Mouse (Mus musculus) forebrain, embryonic 14.5 days (tissue): ENCODE results near the gene Cenpa. TPM values are rescaled to one million over a fixed set of nuclear protein-coding genes. Genes with fewer than 3 reads are reported as not detected.

Source experiments
- ATAC-seq: fragments of 200-750 bp; cut with Nextera tagmentation; 2 replicates; pipeline ENCODE4 v1.8.0; 2017; ENCODE audit warnings: mild to moderate bottlenecking, moderate library complexity
- DNase-seq: peaks from one replicate; pipeline ENCODE4 v3.0.0-alpha.2; 2015; ENCODE audit warnings: low spot score
- H3K27ac ChIP-seq: fragments of 300-500 bp; sonication (generic); 2 replicates; pipeline ENCODE4 v1.5.1; 2014; ENCODE audit warnings: low read depth, mild to moderate bottlenecking, control low read depth, low read length, moderate library complexity
- H3K27me3 ChIP-seq: fragments of 300-500 bp; sonication (generic); replicated peaks from 2 replicates; pipeline ENCODE4 v1.6.1; 2014; ENCODE audit warnings: low read length, control low read depth, mixed read lengths; ENCODE audit not compliant: control insufficient read depth, insufficient read depth
- H3K36me3 ChIP-seq: fragments of 300-500 bp; sonication (generic); 2 replicates; pipeline ENCODE4 v1.6.1; 2014; ENCODE audit warnings: low read length, control low read depth; ENCODE audit not compliant: control insufficient read depth, insufficient read depth
- H3K4me1 ChIP-seq: fragments of 300-500 bp; sonication (generic); 2 replicates; pipeline ENCODE4 v1.6.1; 2014; ENCODE audit warnings: antibody characterized with exemption, low read length, control low read depth; ENCODE audit not compliant: control insufficient read depth, insufficient read depth
- H3K4me2 ChIP-seq: fragments of 300-500 bp; sonication (generic); 2 replicates; pipeline ENCODE4 v1.6.1; 2014; ENCODE audit warnings: mild to moderate bottlenecking, control low read depth, low read length
- H3K4me3 ChIP-seq: fragments of 300-500 bp; sonication (generic); 2 replicates; pipeline ENCODE4 v1.5.1; 2014; ENCODE audit warnings: low read depth, low read length, control low read depth
- H3K9ac ChIP-seq: fragments of 300-500 bp; sonication (generic); 2 replicates; pipeline ENCODE4 v1.6.1; 2014; ENCODE audit warnings: mild to moderate bottlenecking, low read length, control low read depth, moderate library complexity
- H3K9me3 ChIP-seq: fragments of 300-500 bp; sonication (generic); replicated peaks from 2 replicates; pipeline ENCODE4 v1.6.1; 2016; ENCODE audit warnings: low read length, control low read depth, mixed read lengths; ENCODE audit not compliant: control insufficient read depth
- WGBS: fragments of 180-500 bp; shearing (Covaris S2); extraction: QIAGEN DNeasy Blood & Tissue Kit; methylation state at CpG from one replicate; pipeline ENCODE4 v1.1.7; 2014; 5-methylcytosine and 5-hydroxymethylcytosine counted together
- polyA plus RNA-seq: library from polyadenylated mRNA; unstranded; fragments of >200 nt; fragmentation: Nextera tagmentation; extraction: Ambion mirVana; gene quantifications from 2 replicates; pipeline ENCODE4 v1.2.1, GENCODE M21; 2014

Cenpa gene
- polyA plus RNA-seq, 1 experiment from 2014 or later, result 206 TPM

DNA sequence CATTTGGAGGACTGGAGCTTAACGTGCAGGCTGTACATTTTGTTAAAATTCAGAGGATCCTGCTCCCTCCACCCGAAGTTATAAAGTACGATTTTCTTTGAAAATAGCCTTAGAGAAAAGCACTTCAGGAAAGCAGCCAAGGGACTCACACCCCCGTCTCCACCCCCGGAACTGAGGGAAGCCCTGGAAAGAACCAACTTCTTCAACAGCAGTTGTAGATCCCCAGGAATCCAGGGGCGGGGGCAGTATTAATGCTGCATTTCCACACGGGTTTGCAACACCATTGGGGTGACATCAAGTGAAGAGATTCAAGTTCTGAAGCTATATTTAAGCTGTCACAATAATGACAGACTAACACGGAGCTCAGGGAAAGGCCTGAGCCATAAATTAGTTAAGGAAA lies 43.9 kb downstream of the Cenpa start:
- Histone ChIP-seq H3K4me3 (peak overlapping the region; percentile 84), H3K36me3 (no peaks in the 10 kb centered on the region), H3K4me1 (peaks cover 5% of the 10 kb centered on the region; the same call in 1 of the 2 replicates), H3K27ac (no peak overlapping the region), H3K4me2 (peak overlapping the region; percentile 89), H3K9me3 (no peaks in the 10 kb centered on the region), H3K27me3 (no peaks in the 10 kb centered on the region), H3K9ac (no peak overlapping the region)
- WGBS, result 36% methylated on average over 8 of the region's 8 CpGs
- DNase-seq, result peak; percentile 30
- ATAC-seq, result no peak

DNA sequence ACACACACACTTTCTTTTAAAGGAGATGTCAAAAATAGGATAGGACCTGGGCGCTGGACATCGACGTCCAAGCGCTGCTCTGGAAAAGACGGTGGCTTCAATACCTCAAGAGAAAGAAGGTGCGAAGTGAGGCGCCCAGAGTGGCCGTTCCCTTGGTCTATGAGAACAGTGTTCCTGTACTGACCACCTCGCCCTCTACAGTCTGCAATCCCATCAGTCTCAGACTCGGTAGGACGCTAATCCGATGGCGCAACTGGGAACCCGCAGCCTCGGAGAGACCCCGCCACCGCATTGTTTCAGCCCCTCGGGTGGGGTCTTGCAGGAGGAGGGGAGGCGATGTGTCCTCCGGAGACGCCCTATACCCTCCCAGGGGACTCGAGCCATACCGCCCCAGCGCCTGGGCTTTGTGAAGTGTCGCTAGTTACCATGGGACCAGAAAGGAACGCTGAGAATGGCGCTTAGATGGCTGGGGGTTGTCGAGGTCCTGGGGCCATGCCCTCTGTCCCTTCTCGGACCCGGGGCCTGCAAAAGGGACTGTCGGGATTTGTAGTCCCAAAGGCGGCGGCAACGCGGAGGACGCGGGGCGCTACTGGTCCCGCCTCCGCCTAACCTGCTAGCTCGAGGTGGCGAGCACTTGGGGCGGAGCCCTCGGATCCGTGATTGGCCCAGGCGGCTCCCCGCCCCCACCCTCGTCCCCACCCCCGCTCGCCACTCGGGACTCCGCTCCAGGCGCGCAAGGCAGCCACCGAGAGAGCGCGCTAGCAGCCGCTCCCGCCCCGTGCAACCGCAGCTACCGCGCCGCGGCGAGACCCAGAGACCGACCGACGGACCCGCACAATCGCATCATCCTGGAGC lies 44.8 kb downstream of the Cenpa start, which contains the start of gene Dpysl5:
TSS of gene Dpysl5 (plus strand) at position 418 of the 855 bp plus-strand sequence.
- peak within 1 kb of the TSS; percentile 89 for H3K4me2 ChIP-seq
- peak within 1 kb of the TSS; percentile 92 for H3K27ac ChIP-seq
- no peaks in the 10 kb centered on the region for H3K9me3 ChIP-seq
- peak within 1 kb of the TSS; percentile 96 for H3K9ac ChIP-seq
- 0 out of 2 replicates have a peak, but pooled peaks cover 2% of the 10 kb centered on the region for H3K36me3 ChIP-seq
- DNase-seq, result peak; percentile 97
- H3K27me3 ChIP-seq, result no peaks in the 10 kb centered on the region
- H3K4me1 ChIP-seq, result peaks cover 8% of the 10 kb centered on the region; the same call in 1 of the 2 replicates
- ATAC-seq, result peak; percentile 92
- under 1% methylated on average over 63 of the region's 71 CpGs for WGBS
- peak within 1 kb of the TSS; percentile 84 for H3K4me3 ChIP-seq

DNA sequence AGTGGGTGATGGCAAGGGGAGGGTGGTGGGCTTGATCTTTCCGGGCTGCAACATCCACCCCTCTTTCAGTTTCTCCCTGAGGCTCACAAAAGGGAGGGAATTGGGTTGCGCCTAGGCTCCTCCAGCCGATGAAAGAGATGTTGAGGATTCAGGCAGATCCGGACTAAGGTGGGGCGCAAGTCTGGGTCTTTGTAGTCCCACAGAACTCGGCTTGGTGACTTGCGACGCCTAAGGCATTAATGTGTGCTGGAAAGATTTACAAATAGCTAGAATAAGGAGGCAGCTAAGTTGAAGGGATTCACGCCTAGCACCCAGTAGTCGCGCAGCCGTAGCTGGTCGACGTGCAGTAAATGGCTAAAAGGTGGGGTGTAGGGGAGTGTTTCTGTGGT lies 45.4 kb downstream of the Cenpa start:
- Histone ChIP-seq H3K4me1 (peaks cover 10% of the 10 kb centered on the region; the same call in 1 of the 2 replicates), H3K4me2 (peak overlapping the region; percentile 89), H3K9me3 (no peaks in the 10 kb centered on the region), H3K27ac (peak overlapping the region; percentile 92), H3K9ac (peak overlapping the region; percentile 96), H3K27me3 (no peaks in the 10 kb centered on the region), H3K36me3 (0 out of 2 replicates have a peak, but pooled peaks cover 2% of the 10 kb centered on the region), H3K4me3 (peak overlapping the region; percentile 84)
- WGBS, result under 1% methylated on average over 14 of the region's 14 CpGs
- ATAC-seq, result peak; percentile 1
- DNase-seq, result no peak

DNA sequence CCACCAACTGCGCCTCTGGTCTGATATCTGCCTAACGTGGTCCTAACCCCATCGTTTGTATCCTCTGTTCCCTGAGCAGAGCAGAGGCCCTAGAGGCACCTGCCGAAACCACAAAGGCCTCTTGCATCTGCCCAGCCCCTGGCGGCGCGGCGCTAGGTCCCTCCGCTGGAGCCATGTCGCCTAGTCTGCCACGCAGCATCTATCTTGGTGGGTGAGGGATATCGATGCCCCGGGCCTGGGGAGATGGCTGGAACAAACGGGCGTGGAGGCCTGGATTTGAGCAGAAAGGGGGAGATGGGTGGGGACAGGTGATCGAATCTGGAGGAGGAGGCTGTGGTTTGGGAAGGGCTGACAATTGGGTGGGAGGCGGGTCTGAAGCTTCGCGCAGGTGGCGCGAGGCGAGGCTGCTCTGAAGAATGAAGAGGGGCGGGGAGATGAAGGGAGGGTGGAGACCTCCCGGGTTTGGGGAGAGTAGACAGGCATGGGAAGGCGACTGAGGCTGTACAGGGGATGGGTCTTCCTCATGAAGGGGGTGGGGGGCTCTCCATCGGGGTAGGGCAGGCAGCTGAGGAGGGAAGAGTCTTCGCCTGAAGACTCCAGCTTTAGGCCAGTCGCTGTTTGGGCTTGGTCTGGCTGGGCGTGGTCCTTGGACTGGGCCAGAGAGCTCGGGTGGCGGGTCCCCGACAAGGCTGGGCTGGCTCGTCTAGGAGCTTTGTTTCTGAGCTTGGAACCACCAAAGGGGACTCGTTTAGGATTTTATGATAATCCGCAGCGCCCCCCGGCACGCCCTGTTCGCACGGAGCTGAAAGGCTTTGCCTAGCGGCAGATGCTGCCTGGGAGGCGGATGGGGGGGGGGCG lies 46.1 kb downstream of the Cenpa start:
- H3K4me1 ChIP-seq, result peaks cover 15% of the 10 kb centered on the region
- peak; percentile 81 for DNase-seq

DNA sequence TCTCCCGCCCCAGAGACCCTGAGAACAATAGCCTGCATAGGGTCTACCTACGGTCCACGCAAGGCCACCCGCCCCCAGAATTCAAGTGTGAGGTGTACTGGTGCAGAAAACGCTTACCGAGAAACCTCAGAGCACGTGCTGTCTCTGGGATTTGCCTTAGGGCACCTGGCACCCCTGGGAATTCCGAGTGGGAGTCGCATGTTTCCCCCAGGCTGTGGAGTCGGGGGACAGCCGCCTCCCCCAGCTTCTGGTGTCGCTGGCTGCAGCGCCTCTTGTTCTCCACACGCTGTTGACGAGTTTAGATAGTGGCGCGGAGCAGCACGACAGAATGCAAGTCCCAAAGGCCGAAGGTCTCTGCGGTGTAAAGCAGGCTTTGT lies 46.7 kb downstream of the Cenpa start:
- Histone ChIP-seq H3K4me3 (peak overlapping the region; percentile 84), H3K4me2 (peak overlapping the region; percentile 89), H3K27me3 (no peaks in the 10 kb centered on the region), H3K9ac (peak overlapping the region; percentile 96), H3K4me1 (peaks cover 21% of the 10 kb centered on the region), H3K9me3 (no peaks in the 10 kb centered on the region), H3K27ac (peak overlapping the region; percentile 92), H3K36me3 (0 out of 2 replicates have a peak, but pooled peaks cover 2% of the 10 kb centered on the region)
- ATAC-seq, result peak; percentile 5; the same call in 1 of the 2 replicates
- DNase-seq, result peak; percentile 71
- WGBS, result under 1% methylated on average over 20 of the region's 20 CpGs

More for the DNA sequence above, 46.1 kb downstream of the Cenpa start:
- Histone ChIP-seq H3K4me2 (peak overlapping the region; percentile 89), H3K27me3 (no peaks in the 10 kb centered on the region), H3K9me3 (no peaks in the 10 kb centered on the region), H3K27ac (peak overlapping the region; percentile 92), H3K4me3 (peak overlapping the region; percentile 84), H3K9ac (peak overlapping the region; percentile 96), H3K36me3 (0 out of 2 replicates have a peak, but pooled peaks cover 2% of the 10 kb centered on the region)
- WGBS, result under 1% methylated on average over 42 of the region's 43 CpGs
- peak; percentile 58 for ATAC-seq

DNA sequence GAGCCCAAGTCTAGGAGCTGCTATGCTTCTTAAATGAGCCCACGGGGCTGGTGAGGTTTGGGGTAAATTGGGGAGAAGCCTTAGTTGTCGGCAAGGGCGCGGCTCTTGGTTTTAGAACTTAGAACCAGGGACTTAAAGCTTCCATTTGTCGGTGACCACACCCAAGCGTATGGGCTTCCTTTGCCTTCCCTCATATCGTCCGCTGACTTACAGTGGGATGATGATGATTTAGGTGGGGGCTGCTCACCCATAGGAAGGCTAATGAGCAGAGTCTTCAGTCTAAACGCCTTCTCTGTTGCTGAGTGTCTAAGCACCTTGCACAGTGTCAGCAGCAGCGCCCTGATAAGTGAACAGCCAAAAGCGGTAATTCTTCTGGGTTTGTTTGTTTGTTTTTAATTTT lies 47.1 kb downstream of the Cenpa start:
- 15% methylated on average over 11 of the region's 11 CpGs for WGBS
- H3K27me3 ChIP-seq, result no peaks in the 10 kb centered on the region
- peak overlapping the region; percentile 96 for H3K9ac ChIP-seq
- peak overlapping the region; percentile 89 for H3K4me2 ChIP-seq
- H3K9me3 ChIP-seq, result no peaks in the 10 kb centered on the region
- peak overlapping the region; percentile 92 for H3K27ac ChIP-seq
- 0 out of 2 replicates have a peak, but pooled peaks cover 2% of the 10 kb centered on the region for H3K36me3 ChIP-seq
- H3K4me1 ChIP-seq, result peaks cover 25% of the 10 kb centered on the region
- DNase-seq (peak; percentile 32), ATAC-seq (no peak)
- peak overlapping the region; percentile 84 for H3K4me3 ChIP-seq

DNA sequence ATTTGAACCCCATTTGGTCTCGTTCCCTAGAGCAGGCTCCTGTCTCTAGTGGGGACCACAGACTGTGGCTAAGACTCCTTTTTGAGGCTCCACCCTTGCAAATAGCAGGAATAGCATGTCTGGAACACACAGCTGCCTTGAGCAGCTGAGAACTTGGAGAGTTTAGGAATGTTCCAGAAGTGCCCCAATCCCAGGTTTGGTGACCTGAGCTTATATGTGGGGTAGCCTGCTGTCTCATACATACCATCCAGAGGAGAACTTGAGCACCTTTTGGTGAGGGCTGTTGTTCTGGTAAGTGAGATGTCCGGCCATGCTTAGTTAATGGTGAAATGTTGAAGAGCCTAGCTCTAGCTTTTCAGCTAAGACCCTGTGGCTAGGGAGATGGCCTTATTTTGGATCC lies 49.7 kb downstream of the Cenpa start:
- peaks cover 30% of the 10 kb centered on the region for H3K4me1 ChIP-seq
- ATAC-seq, result no peak

DNA sequence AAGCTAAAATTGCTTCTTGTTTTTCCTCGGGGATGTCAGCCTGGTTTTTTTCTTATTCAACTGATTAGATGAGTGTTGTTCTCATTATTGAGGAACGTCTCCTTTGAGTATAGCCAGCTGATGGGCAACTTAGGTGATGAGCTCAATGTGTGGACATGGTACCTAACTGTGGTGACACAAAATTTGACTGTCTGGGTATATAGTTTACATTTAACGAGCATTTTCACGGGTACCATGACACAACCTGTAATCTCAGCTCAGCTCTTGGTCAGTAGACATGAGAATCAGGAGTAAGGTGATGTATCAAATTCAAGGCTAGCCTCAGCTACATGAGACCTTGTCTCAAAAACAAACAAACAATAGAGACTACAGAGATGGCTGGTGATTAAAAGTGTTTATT lies 50.9 kb downstream of the Cenpa start:
- Histone ChIP-seq H3K4me1 (peaks cover 30% of the 10 kb centered on the region), H3K27me3 (no peaks in the 10 kb centered on the region), H3K9ac (no peak overlapping the region), H3K27ac (peak overlapping the region; percentile 79; the same call in 1 of the 2 replicates), H3K36me3 (peaks cover 20% of the 10 kb centered on the region), H3K4me3 (no peak overlapping the region), H3K9me3 (no peaks in the 10 kb centered on the region), H3K4me2 (no peak overlapping the region)
- whole genome bisulfite sequencing, result 80% methylated on average over 4 of the region's 4 CpGs
- DNase-seq (no peak), ATAC-seq (no peak)

More for the DNA sequence above, 49.7 kb downstream of the Cenpa start:
- DNase-seq, result no peak
- 97% methylated on average over 2 of the region's 2 CpGs for whole genome bisulfite sequencing
- Histone ChIP-seq H3K9ac (no peak overlapping the region), H3K9me3 (no peaks in the 10 kb centered on the region), H3K4me2 (no peak overlapping the region), H3K36me3 (peaks cover 11% of the 10 kb centered on the region), H3K27me3 (no peaks in the 10 kb centered on the region), H3K27ac (no peak overlapping the region), H3K4me3 (no peak overlapping the region)
